Mouse (Mus musculus) hindbrain, embryonic 11.5 days (tissue): ENCODE measurements around the gene 1500009C09Rik. TPM values are rescaled to one million over a fixed set of nuclear protein-coding genes. Genes with fewer than 3 reads are reported as not detected.
"Not testable (repeated sequence)": the region's sequence is repeated elsewhere in the genome, so short reads cannot be mapped to it uniquely, and the experiment has no call there.

Experiments used
- ATAC-seq: fragments of 200-750 bp; cut with Nextera tagmentation; 2 replicates; pipeline ENCODE4 v1.8.0; 2017; ENCODE audit warnings: mild to moderate bottlenecking, moderate TSS enrichment, moderate library complexity; ENCODE audit not compliant: low FRiP score
- DNase-seq: peaks from one replicate; pipeline ENCODE4 v3.0.0-alpha.2; 2015; ENCODE audit warnings: low spot score
- H3K27ac ChIP-seq: fragments of 300-500 bp; sonication (generic); 2 replicates; pipeline ENCODE4 v1.5.1; 2014; ENCODE audit warnings: mild to moderate bottlenecking, low read depth, low read length
- H3K27me3 ChIP-seq: fragments of 300-500 bp; sonication (generic); 2 replicates; pipeline ENCODE4 v1.6.1; 2014; ENCODE audit warnings: mild to moderate bottlenecking, low read length, moderate library complexity, mixed read lengths; ENCODE audit not compliant: control insufficient read depth, insufficient read depth
- H3K36me3 ChIP-seq: fragments of 300-500 bp; sonication (generic); 2 replicates; pipeline ENCODE4 v1.6.1; 2014; ENCODE audit warnings: mild to moderate bottlenecking, low read length, moderate library complexity, mixed read lengths; ENCODE audit not compliant: control insufficient read depth, insufficient read depth
- H3K4me1 ChIP-seq: fragments of 300-500 bp; sonication (generic); replicated peaks from 2 replicates; pipeline ENCODE4 v1.6.1; 2014; ENCODE audit warnings: low read length, mixed read lengths; ENCODE audit not compliant: control insufficient read depth, insufficient read depth
- H3K4me2 ChIP-seq: fragments of 300-500 bp; sonication (generic); replicated peaks from 2 replicates; pipeline ENCODE4 v1.6.1; 2014; ENCODE audit warnings: mild to moderate bottlenecking, low read depth, low read length
- H3K4me3 ChIP-seq: fragments of 300-500 bp; sonication (generic); 2 replicates; pipeline ENCODE4 v1.5.1; 2014; ENCODE audit warnings: low read depth, low read length
- H3K9ac ChIP-seq: fragments of 300-500 bp; sonication (generic); 2 replicates; pipeline ENCODE4 v1.6.1; 2014; ENCODE audit warnings: low read depth, low read length
- H3K9me3 ChIP-seq: fragments of 300-500 bp; sonication (generic); 2 replicates; pipeline ENCODE4 v1.6.1; 2016; ENCODE audit warnings: low read length; ENCODE audit not compliant: control insufficient read depth
- WGBS: fragments of 180-500 bp; shearing (Covaris S2); extraction: QIAGEN DNeasy Blood & Tissue Kit; methylation state at CpG from one replicate; pipeline ENCODE4 v1.1.7; 2014; 5-methylcytosine and 5-hydroxymethylcytosine counted together
- polyA plus RNA-seq: library from polyadenylated mRNA; unstranded; fragments of >200 nt; fragmentation: Nextera tagmentation; extraction: Ambion mirVana; gene quantifications from 2 replicates; pipeline ENCODE4 v1.2.1, GENCODE M21; 2014

The 1500009C09Rik gene
- polyA plus RNA-seq, 1 experiment from 2014 or later, result 1.6 TPM

DNA sequence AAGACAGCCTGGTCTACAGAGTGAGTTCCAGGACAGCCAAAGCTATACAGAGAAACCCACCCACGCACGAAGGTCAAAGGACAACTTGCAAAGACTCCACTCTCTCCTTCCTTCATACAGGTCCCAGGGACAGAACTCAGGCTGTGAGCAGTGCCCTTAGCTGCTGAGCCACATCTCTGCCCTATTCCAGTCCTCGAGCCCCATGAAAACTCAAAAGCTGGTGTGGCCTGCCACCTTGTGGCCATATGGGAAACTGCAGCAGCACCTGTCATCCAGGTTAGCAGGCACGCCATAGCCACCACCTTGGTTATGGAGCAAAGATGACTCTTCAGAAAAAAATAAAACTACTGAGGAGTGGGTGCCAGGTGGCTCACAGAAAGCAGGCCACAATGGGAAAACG lies 15.6 kb upstream of the 1500009C09Rik start:
- H3K4me1 ChIP-seq, result no peaks in the 10 kb centered on the region
- no peak overlapping the region for H3K9ac ChIP-seq
- no peak overlapping the region for H3K27ac ChIP-seq
- H3K27me3 ChIP-seq, result no peaks in the 10 kb centered on the region
- no peak overlapping the region for H3K4me2 ChIP-seq
- ATAC-seq, result peak; percentile 54
- H3K9me3 ChIP-seq, result no peaks in the 10 kb centered on the region
- peak; percentile 88 for DNase-seq
- 0 out of 2 replicates have a peak, but pooled peaks cover 2% of the 10 kb centered on the region for H3K36me3 ChIP-seq
- H3K4me3 ChIP-seq, result no peak overlapping the region
- 26% methylated on average over 5 of the region's 5 CpGs for WGBS

DNA sequence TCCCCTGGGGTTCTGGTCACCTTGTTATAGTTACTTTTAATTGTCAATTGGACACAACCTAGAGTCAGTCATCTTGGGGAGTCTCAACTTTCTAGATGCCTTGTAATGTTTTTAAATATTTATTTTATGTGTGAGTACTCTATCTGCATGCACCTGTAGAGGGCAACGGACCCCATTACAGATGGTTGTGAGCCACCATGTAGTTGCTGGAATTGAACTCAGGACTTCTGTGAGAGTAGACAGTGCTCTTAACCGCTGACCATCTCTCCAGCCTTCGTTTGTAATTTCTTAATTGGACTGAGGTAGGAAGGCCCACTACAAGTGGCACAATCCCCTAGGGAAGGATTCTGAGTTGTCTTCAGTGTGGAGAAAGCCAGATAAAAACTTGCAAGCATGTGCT lies 8.9 kb upstream of the 1500009C09Rik start:
- WGBS, result 78% methylated on average over 3 of the region's 3 CpGs
- Histone ChIP-seq H3K9me3 (no peaks in the 10 kb centered on the region), H3K36me3 (no peaks in the 10 kb centered on the region), H3K4me3 (peak overlapping the region; percentile 74), H3K27me3 (no peaks in the 10 kb centered on the region), H3K4me1 (0 out of 2 replicates have a peak, but pooled peaks cover 2% of the 10 kb centered on the region), H3K27ac (no peak overlapping the region), H3K4me2 (peak overlapping the region; percentile 88), H3K9ac (no peak overlapping the region)
- no peak for ATAC-seq
- no peak for DNase-seq

DNA sequence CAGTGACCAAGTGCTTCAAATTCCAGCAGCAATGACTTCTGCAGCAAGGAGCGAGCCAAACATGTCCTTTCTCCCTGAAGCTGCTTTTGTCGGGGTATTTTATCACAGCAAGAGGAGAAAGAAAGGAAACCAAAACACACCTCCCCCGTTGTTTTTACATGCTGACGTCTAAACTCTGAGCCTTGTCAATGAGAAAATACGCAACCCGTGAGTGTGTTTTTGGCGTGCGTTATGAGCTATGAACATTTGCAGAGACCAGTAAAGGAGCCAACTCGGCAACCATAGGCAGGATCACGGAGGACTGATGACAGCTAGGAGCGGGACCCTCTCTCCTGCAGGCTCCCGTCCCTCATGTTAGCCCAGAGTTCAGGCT lies 8.5 kb upstream of the 1500009C09Rik start:
- H3K4me3 ChIP-seq, result peak overlapping the region; percentile 74
- H3K27ac ChIP-seq, result 0 out of 2 replicates have a peak overlapping the region, but pooled peaks have one; percentile 80
- no peaks in the 10 kb centered on the region for H3K27me3 ChIP-seq
- WGBS, result 8% methylated on average over 12 of the region's 12 CpGs
- H3K4me2 ChIP-seq, result peak overlapping the region; percentile 88
- H3K4me1 ChIP-seq, result 0 out of 2 replicates have a peak, but pooled peaks cover 2% of the 10 kb centered on the region
- H3K36me3 ChIP-seq, result no peaks in the 10 kb centered on the region
- H3K9ac ChIP-seq, result peak overlapping the region; percentile 71
- no peaks in the 10 kb centered on the region for H3K9me3 ChIP-seq
- ATAC-seq (no peak), DNase-seq (no peak)

DNA sequence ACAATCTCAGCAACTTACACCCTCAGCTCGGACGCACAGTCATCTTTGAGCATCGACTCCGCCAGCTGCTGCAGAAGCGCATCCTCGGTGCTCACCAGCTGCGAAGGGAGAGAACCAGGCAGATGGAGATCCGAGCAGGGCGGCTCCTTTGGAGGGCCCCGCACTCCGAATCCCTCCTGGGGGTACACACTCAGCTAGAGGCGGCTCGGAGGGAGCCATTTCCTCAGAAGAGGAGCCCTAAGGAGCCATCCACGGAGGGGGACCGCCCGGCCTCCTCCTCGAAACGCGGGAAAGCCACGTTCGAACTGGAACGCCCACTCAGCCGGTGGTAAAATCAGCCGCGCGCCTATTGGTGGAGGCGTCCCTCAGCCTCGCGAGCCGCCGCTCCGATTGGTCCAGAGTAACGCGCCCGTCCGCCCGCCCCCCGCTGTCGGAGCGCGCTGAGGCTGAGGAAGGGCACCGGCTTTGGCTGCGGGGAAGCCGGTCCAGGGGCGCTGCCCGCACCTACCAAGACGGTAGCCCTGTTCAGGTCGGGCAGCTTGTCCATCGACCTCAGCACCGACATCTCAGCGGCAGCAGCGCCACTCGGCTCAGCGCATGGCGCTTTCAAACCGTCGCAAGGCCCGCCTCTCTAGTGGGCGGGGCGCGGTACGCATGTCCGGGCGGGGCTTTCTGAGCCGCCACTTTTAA lies 7.9 kb upstream of the 1500009C09Rik start, which contains the start of gene Cenpm:
Gene Cenpm (minus strand): TSS at position 634 of the 690 bp plus-strand sequence.
- peak within 1 kb of the TSS; percentile 74 for H3K4me3 ChIP-seq
- H3K4me2 ChIP-seq, result peak within 1 kb of the TSS; percentile 88
- H3K9ac ChIP-seq, result peak within 1 kb of the TSS; percentile 71
- no peaks in the 10 kb centered on the region for H3K9me3 ChIP-seq
- WGBS, result under 1% methylated on average over 65 of the region's 65 CpGs
- peak; percentile 95 for DNase-seq
- ATAC-seq, result peak; percentile 98
- no peaks in the 10 kb centered on the region for H3K36me3 ChIP-seq
- H3K27ac ChIP-seq, result peak within 1 kb of the TSS; percentile 80
- H3K27me3 ChIP-seq, result no peaks in the 10 kb centered on the region
- H3K4me1 ChIP-seq, result 0 out of 2 replicates have a peak, but pooled peaks cover 2% of the 10 kb centered on the region

DNA sequence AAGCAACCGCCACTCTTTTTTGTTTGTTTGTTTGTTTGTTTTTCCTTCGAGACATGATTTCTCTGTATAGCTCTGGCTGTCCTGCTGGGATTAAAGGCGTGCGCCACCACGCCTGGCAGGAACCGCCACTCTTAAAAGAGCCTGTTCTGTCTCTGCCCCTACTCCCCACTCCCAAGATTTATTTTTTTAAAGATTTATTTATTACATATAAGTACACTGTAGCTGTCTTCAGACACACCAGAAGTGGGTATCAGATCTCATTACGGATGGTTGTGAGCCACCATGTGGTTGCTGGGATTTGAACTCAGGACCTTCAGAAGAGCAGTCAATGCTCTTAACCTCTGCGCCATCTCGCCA lies 7.4 kb upstream of the 1500009C09Rik start:
- not testable (repeated sequence) for H3K4me1 ChIP-seq, H3K27me3 ChIP-seq, DNase-seq, H3K36me3 ChIP-seq, H3K9me3 ChIP-seq, ATAC-seq
- H3K27ac ChIP-seq, result peak overlapping the region; percentile 80
- peak overlapping the region; percentile 70 for H3K9ac ChIP-seq
- peak overlapping the region; percentile 74 for H3K4me3 ChIP-seq
- peak overlapping the region; percentile 88 for H3K4me2 ChIP-seq
- WGBS, result 22% methylated on average over 9 of the region's 9 CpGs

DNA sequence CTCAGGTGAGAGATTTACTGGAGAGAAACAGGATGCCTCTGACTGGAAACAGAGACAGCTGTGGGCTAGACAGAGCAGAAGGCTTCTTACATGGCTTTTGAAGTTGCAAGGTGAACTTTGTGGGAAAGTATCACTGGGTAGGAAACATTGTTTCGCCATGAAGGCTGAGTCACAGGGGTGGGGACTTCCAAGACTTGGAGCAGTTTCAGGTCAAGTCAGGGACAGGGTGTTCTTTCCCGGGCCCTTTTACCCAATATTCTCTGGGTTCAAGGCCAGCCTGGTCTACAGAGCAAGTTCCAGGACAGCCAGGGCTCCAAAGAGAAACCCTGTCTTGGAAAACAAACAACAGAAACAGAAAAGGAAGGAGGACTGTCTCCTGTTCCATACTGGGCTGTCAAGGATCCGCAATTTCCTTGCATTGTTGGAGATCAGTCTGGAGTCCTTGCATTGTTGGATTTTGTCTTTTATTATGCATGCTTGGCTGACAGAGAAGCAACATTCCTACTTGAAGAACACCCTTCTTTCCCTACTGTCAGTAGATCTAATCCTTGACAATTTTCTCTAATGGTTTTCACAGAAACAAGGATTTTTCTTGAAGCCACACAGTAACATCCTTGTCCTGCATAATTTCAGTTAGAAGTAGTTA lies 4.9 kb upstream of the 1500009C09Rik start:
- H3K4me1 ChIP-seq, result 0 out of 2 replicates have a peak, but pooled peaks cover 2% of the 10 kb centered on the region
- H3K9me3 ChIP-seq, result no peaks in the 10 kb centered on the region
- H3K4me3 ChIP-seq, result no peak overlapping the region
- no peaks in the 10 kb centered on the region for H3K36me3 ChIP-seq
- no peak overlapping the region for H3K4me2 ChIP-seq
- WGBS, result 88% methylated on average over 3 of the region's 3 CpGs
- no peak for DNase-seq
- H3K27me3 ChIP-seq, result no peaks in the 10 kb centered on the region
- H3K9ac ChIP-seq, result no peak overlapping the region
- ATAC-seq, result no peak
- no peak overlapping the region for H3K27ac ChIP-seq

DNA sequence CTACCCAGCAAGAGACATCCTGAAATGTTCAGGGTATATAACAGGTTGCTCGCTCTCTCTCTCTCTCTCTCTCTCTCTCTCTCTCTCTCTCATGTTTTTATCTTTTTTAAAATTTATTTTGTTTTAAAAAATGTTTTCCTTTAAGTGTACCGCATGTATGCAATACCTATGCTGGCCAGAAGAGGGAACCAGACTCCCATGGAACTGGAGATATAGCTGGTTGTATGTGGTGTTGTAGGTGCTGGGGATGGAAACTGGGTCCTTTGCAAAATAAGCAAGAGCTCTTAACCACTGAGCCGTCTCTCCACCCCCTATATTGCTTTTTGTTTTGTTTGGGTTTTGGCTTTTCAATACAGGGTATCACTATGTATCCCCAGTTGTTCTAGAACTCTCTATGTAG lies 618 bp upstream of the 1500009C09Rik start:
- Histone ChIP-seq H3K27me3 (no peaks in the 10 kb centered on the region), H3K27ac (no peak overlapping the region), H3K4me1 (no peaks in the 10 kb centered on the region; the same call in none of the 2 replicates), H3K4me2 (no peak overlapping the region), H3K9ac (no peak overlapping the region), H3K4me3 (no peak overlapping the region), H3K9me3 (no peaks in the 10 kb centered on the region), H3K36me3 (no peaks in the 10 kb centered on the region)
- DNase-seq (no peak), ATAC-seq (no peak)
- WGBS, result 89% methylated on average over 3 of the region's 3 CpGs

DNA sequence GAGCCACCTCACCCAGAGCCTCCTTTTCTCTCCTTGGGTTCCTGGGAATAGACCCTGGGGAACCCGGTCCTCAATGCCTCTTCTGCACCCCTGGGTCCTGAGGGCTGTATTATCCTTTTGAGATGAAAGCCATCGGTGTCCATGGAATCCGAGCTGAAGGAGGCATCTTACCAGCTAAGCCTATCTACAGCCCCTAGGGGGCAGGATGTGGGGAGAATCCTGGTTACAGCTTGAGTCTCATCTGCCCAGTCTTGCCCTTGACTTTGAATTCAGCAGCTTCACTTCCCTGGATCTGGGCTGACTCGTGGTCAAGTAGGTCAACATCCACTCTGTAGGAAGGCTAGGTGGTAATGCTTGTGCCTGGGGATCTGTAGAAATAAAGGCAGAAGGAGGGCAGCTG lies 3.1 kb downstream of the 1500009C09Rik start:
- DNase-seq (peak; percentile 39), ATAC-seq (no peak)
- no peaks in the 10 kb centered on the region for H3K36me3 ChIP-seq
- no peak overlapping the region for H3K9ac ChIP-seq
- no peak overlapping the region for H3K4me3 ChIP-seq
- H3K27me3 ChIP-seq, result no peaks in the 10 kb centered on the region
- H3K4me2 ChIP-seq, result no peak overlapping the region
- H3K9me3 ChIP-seq, result no peaks in the 10 kb centered on the region
- H3K27ac ChIP-seq, result 0 out of 2 replicates have a peak overlapping the region, but pooled peaks have one; percentile 0
- H3K4me1 ChIP-seq, result no peaks in the 10 kb centered on the region; the same call in none of the 2 replicates
- whole genome bisulfite sequencing, result 40% methylated on average over 4 of the region's 4 CpGs
